Mouse (Mus musculus) G1E (cell line): ENCODE measurements around the gene Ly6g6e. TPM values are rescaled to one million over a fixed set of nuclear protein-coding genes. Genes with fewer than 3 reads are reported as not detected.
A peak's percentile ranks its signal among the peaks of the same experiment; 100 is the strongest.

Experiments
- ATAC-seq: 2 replicates; pipeline ENCODE4 v1.8.0; 2016; ENCODE audit warnings: mild to moderate bottlenecking; ENCODE audit not compliant: insufficient number of reproducible peaks, poor library complexity, low FRiP score, severe bottlenecking; ENCODE audit errors: extremely low read depth
- DNase-seq: peaks from one replicate; pipeline ENCODE4 v3.0.0; 2012; ENCODE audit warnings: low spot score
- H3K27me3 ChIP-seq: 2 replicates; pipeline ENCODE4 v1.6.1; 2012; ENCODE audit warnings: mild to moderate bottlenecking, low read length, inconsistent platforms; ENCODE audit not compliant: insufficient read depth
- H3K36me3 ChIP-seq: replicated peaks from 2 replicates; pipeline ENCODE3; 2012; ENCODE audit warnings: mild to moderate bottlenecking, inconsistent platforms
- H3K4me1 ChIP-seq: 2 replicates; pipeline ENCODE4 v1.6.1; 2012; ENCODE audit warnings: low read depth, low read length, inconsistent platforms, mixed read lengths; ENCODE audit not compliant: insufficient read depth
- H3K4me3 ChIP-seq: 2 replicates; pipeline ENCODE4 v1.5.1; 2012; ENCODE audit warnings: low read depth, mild to moderate bottlenecking, inconsistent platforms, low read length, moderate library complexity, mixed read lengths
- H3K9me3 ChIP-seq: replicated peaks from 2 replicates; pipeline ENCODE4 v1.6.1; 2012; ENCODE audit warnings: inconsistent platforms
- CTCF ChIP-seq: IDR thresholded peaks from 2 replicates; pipeline ENCODE4 v1.5.1; 2012; ENCODE audit warnings: low read depth, low read length, inconsistent platforms, mixed read lengths
- GATA1 ChIP-seq: IDR thresholded peaks from 2 replicates; pipeline ENCODE4 v1.6.1; 2012; ENCODE audit warnings: borderline replicate concordance, low read length, inconsistent platforms, mixed read lengths
- GATA2 ChIP-seq: IDR thresholded peaks from 2 replicates; pipeline ENCODE4 v1.6.1; 2012; ENCODE audit warnings: low read depth, low read length, inconsistent platforms, borderline replicate concordance
- POLR2AphosphoS5 ChIP-seq: IDR thresholded peaks from 2 replicates; pipeline ENCODE4 v1.6.1; 2012; ENCODE audit warnings: low read depth, low read length, inconsistent platforms; ENCODE audit not compliant: insufficient replicate concordance
- TAL1 ChIP-seq: conservative IDR thresholded peaks from 2 replicates; pipeline ENCODE4 v1.6.1; 2012; ENCODE audit warnings: low read depth, low read length, inconsistent platforms, mixed read lengths
- polyA plus RNA-seq: library from polyadenylated mRNA; stranded (reverse); fragments of >175 nt; gene quantifications from 2 replicates; pipeline ENCODE4 v1.2.3, GENCODE M21; 2012
- total RNA-seq, 2 experiments: library from RNA; stranded (forward) in 1 of 2; stranded (reverse) in 1 of 2; fragments of 200-1000 nt in 1 of 2; fragments of >200 nt in 1 of 2; fragmentation: Nextera tagmentation in 1 of 2; gene quantifications; 2 replicates each; pipeline ENCODE4 v1.2.3; 2014 to 2017

Gene Ly6g6e
- total and polyA plus RNA-seq, 3 experiments: 0.36 TPM; not detected in 2

- DNase-seq (peak; percentile 76), ATAC-seq (peak; percentile 66)
- Histone ChIP-seq H3K4me3 (peak within 1 kb of the TSS; percentile 76), H3K27me3 (0 out of 2 replicates have a peak, but pooled peaks cover under 1% of the 10 kb centered on the region), H3K4me1 (peaks cover 68% of the 10 kb centered on the region), H3K9me3 (no peaks in the 10 kb centered on the region), H3K36me3 (peaks cover 80% of the 10 kb centered on the region)
- TF ChIP-seq GATA2: no peak
- TF ChIP-seq TAL1: no peak
- peak; percentile 17; the same call in 1 of the 2 replicates for TF ChIP-seq CTCF
- TF ChIP-seq POLR2AphosphoS5: no peak; the same call in 1 of the 2 replicates
- TF ChIP-seq GATA1: no peak
Observed at GRCm38 (mm10) chr17:35058911-35059892, 17.5 kb upstream of the Ly6g6e start, which contains the start of gene Ddah2. Gene Ddah2, plus strand, starts transcription at chr17:35059035.

GRCm38 (mm10) chr17:35060071-35060470, 16.6 kb upstream of the Ly6g6e start:
- Histone ChIP-seq H3K36me3 (peaks cover 74% of the 10 kb centered on the region), H3K27me3 (peaks cover 6% of the 10 kb centered on the region), H3K4me3 (peak overlapping the region; percentile 76), H3K4me1 (peaks cover 69% of the 10 kb centered on the region), H3K9me3 (no peaks in the 10 kb centered on the region)
- no peak for TF ChIP-seq CTCF
- no peak for TF ChIP-seq GATA1
- TF ChIP-seq TAL1: no peak
- no peak for TF ChIP-seq POLR2AphosphoS5
- TF ChIP-seq GATA2: no peak
- ATAC-seq (no peak), DNase-seq (no peak)

GRCm38 (mm10) chr17:35060737-35061297, 15.9 kb upstream of the Ly6g6e start:
- peaks cover 70% of the 10 kb centered on the region for H3K4me1 ChIP-seq
- DNase-seq: no peak
- TF ChIP-seq CTCF: no peak
- TF ChIP-seq TAL1: no peak
- TF ChIP-seq GATA2: no peak
- TF ChIP-seq POLR2AphosphoS5: no peak
- TF ChIP-seq GATA1: no peak
- peaks cover 66% of the 10 kb centered on the region for H3K36me3 ChIP-seq
- no peak for ATAC-seq
- peak overlapping the region; percentile 76; the same call in 1 of the 2 replicates for H3K4me3 ChIP-seq
- H3K9me3 ChIP-seq: no peaks in the 10 kb centered on the region
- peaks cover 13% of the 10 kb centered on the region for H3K27me3 ChIP-seq

- no peak for TF ChIP-seq TAL1
- no peak for TF ChIP-seq POLR2AphosphoS5
- no peak for TF ChIP-seq GATA2
- TF ChIP-seq CTCF: no peak
- no peak for TF ChIP-seq GATA1
- Histone ChIP-seq H3K9me3 (no peaks in the 10 kb centered on the region), H3K4me1 (peaks cover 68% of the 10 kb centered on the region), H3K27me3 (peaks cover 18% of the 10 kb centered on the region), H3K4me3 (no peak overlapping the region), H3K36me3 (peaks cover 62% of the 10 kb centered on the region)
- ATAC-seq (no peak), DNase-seq (no peak)
Observed at GRCm38 (mm10) chr17:35061299-35061698, 15.4 kb upstream of the Ly6g6e start.

GRCm38 (mm10) chr17:35063466-35063865, 13.2 kb upstream of the Ly6g6e start:
- Histone ChIP-seq H3K36me3 (peaks cover 41% of the 10 kb centered on the region), H3K4me3 (no peak overlapping the region), H3K4me1 (peaks cover 57% of the 10 kb centered on the region), H3K27me3 (peaks cover 37% of the 10 kb centered on the region), H3K9me3 (no peaks in the 10 kb centered on the region)
- no peak for TF ChIP-seq TAL1
- TF ChIP-seq POLR2AphosphoS5: no peak
- no peak for TF ChIP-seq GATA1
- TF ChIP-seq CTCF: no peak
- no peak for TF ChIP-seq GATA2
- DNase-seq (no peak), ATAC-seq (no peak)
